Mouse (Mus musculus) lung, postnatal 0 days (tissue): Measurements from ENCODE around the gene Wdr83.

Experiments used
- CTCF ChIP-seq: IDR thresholded peaks from 2 replicates; pipeline ENCODE4 v1.5.1; 2016; ENCODE audit warnings: antibody characterized with exemption, mild to moderate bottlenecking
- EP300 ChIP-seq: IDR thresholded peaks from 2 replicates; pipeline ENCODE4 v1.6.1; 2016; ENCODE audit warnings: antibody characterized with exemption, mild to moderate bottlenecking, control low read depth

DNA sequence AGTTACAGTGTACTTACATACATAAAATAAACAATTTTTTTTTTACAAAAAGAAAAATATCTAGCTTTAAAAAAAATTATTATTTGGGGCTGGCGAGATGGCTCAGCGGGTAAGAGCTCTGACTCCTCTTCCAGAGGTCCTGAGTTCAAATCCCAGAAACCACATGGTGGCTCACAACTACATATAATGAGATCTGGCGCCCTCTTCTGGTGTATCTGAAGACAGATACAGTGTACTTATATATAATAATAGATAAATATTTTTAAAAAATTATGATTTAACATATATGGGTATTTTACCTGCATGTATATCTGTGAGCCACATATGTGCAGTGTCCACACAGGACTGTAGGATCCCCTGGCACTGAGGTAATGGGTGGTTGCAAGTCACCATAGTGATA is 5.1 kb upstream of the Wdr83 start:
- TF ChIP-seq EP300 (no peak), CTCF (peak; percentile 27)
